Mouse (Mus musculus): ENCODE measurements around the gene Usp37.
"Not testable (repeated sequence)": the region's sequence is repeated elsewhere in the genome, so short reads cannot be mapped to it uniquely, and the experiment has no call there.

Usp37 gene

DNA sequence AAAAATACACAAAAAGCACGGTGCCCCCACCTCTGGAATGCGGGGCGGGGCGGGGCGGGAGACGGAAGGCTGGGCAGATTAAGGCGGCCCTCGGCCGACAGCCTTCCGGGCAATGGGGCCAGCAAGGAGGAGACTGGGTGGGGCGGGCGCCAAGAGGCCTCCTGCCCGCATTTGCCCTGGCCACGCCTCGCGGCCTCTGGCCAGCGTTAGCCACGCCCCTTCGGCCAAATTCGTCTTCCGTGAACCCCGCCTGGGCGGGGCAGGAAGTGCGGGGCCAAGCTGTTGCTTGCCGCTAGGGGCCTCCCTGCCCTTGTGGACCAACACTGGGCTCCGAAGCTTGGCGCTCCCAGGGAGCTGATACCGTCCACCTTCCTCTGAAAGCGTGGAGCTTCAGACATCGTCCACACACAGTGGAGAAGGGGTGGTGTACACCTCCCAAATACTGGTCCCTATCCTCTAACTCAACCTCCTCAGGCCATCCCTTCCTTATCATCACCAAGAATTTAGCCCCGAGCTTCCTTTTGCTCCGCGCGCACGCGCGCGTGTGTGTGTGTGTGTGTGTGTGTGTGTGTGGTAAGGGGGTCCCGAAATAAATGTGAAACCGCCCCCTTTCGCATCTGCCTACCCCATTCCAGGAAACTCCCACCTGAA lies 146.7 kb downstream of the Usp37 start:
- DNase-seq (ENCODE audit: low read depth, low spot score): peak; percentile 97

DNA sequence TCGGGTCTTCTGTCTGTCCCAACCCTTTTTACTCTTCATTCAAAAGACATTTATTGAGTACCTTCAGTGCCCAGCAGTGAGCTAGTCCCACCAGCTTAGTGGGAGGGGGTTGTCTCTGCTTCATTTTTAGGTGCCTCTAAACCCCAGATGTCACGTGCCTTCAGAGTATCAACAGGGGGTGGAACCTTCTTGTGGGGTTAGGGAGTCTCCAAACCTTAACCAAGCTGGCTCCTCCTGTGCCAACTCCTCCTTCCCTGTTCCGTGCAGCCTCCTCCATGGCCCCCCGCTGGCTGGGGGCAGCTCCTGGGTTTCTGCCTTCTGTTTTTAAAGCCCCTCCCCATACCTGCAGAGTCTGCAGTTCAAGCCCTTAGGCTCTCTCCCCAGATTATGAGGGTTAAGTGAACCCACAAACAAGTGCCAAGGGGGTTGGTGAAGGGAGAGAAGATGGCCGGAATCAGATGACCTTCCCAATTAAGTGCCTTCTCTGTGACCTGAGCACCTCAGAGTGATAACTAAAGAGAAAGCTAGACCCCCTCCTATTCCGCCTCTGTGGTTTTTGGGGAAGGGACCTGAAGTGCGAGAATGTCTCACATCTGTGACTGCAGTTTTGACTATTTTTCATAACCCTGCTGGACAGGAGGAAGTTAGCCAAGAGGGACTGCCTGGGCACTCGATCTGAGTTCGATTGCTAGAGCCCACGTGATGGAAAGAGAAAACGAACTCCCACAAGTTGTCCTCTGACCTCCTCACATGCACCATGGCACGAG lies 147.4 kb downstream of the Usp37 start:
- DNase-seq (ENCODE audit: low read depth, low spot score): not testable (repeated sequence)

GRCm38 (mm10) chr1:74395290-74395689 lies 148.8 kb downstream of the Usp37 start:
- DNase-seq (ENCODE audit: low read depth, low spot score): no peak

GRCm38 (mm10) chr1:74394858-74395257 lies 149.2 kb downstream of the Usp37 start:
- no peak for DNase-seq (ENCODE audit: low read depth, low spot score)

DNA sequence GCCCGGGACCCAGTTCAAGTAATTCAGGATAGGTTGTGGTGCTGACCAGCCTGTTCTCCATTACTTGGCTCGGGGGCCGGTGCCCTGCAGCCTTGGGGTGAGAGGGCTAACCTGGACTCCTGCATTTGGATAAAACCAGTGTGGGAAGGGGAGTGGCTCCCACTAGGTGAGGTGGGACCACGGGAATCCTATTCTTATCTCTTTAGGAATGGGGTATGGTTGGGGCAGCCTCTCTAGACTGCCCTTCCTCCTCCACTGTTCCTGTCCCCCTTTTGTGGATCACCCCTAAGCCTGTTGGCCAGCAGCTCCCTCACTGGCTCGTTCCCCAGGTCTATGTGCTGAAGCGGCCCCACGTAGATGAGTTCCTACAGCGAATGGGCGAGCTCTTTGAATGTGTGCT lies 149.8 kb downstream of the Usp37 start:
- no peak for DNase-seq (ENCODE audit: low read depth, low spot score)

DNA sequence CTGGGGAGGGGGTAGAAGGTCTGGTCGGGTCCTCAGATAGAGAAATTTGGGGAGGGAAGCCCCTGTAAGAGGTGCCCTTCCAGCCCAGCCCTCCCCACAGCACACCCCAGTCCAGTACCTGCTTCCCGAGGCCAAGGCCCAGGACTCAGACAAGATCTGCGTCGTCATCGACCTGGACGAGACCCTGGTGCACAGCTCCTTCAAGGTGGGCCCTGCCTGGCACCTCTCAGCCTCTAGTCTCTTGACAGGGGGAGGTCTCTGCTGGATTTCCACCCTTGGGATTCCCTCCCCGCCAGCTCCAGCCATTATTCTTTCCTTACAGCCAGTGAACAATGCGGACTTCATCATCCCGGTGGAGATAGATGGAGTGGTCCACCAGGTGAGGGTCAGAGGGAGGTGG lies 150.4 kb downstream of the Usp37 start:
- DNase-seq (ENCODE audit: low read depth, low spot score): no peak

GRCm38 (mm10) chr1:74393010-74393409 lies 151.1 kb downstream of the Usp37 start:
- DNase-seq (ENCODE audit: low read depth, low spot score): no peak

DNA sequence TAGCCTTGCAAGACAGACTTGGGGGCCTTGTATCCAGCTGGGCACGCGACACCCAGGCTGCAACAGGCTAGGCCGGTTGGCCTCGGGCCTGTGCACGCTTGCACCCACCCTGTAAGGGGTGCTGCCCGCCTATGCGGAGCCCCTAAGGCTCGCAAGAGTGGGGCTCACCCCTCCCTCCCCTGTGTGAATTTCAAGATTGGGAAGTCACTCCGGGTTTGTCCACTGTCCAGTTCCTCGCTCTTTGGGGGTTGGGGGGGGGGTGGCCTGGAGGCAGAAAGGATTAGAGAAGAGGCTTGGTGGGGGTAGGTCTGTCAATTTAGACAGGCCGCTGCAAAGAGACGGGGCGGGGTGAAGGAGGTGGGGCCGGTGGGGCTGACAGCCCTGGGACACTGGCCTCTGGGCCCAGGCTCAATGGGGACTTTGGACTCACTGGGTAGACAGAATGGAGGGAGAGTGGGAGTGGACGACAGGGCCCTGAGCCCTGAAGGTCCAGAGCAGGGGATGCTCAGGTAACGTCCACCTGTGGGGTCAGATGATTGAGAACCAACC lies 151.6 kb downstream of the Usp37 start:
- DNase-seq (ENCODE audit: low read depth, low spot score): no peak

GRCm38 (mm10) chr1:74391844-74392441 lies 152.1 kb downstream of the Usp37 start:
- peak; percentile 42 for DNase-seq (ENCODE audit: low read depth, low spot score)

DNA sequence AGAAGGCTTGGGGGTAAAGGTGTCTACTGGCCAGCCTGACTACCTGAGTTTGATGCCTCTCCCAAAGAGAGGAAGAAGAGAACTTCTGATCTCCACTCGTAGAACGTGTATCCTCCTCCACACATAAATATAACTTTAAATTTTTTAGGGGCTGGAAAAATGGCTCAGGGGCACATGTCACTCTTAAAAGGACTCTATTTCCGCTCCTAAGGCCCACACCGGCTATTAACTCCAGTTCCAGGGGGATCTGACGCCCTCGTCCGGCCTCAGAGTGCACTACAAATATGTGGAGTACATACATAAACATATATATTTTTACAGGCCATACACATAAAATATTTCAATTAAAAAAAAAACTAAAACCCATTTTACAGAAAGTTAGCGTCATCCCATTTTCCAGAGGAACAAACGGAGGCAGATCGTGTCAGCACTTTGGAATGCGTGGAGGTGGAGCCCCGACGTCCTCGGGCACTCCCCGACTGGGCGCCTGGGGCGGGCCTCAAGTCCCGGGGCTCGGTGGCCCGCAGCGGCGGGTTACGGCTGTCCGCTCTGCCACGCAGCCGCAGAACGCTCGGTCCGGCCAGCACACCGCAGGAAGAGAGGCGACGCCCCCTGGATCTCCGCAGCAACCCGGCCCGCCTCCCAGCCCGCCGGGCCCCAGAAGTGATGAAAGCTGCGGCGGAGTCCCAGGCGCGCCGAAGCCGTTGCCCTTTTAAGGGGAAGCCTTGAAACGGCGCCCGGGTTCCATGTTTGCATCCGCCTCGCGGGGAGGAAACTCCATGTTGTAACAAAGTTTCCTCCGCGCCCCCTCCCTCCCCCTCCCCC lies 152.9 kb downstream of the Usp37 start, which contains the start of gene Ctdsp1:
Ctdsp1 (plus strand) TSS at position 586 of the 825 bp plus-strand sequence.
- DNase-seq (ENCODE audit: low read depth, low spot score): peak; percentile 97

DNA sequence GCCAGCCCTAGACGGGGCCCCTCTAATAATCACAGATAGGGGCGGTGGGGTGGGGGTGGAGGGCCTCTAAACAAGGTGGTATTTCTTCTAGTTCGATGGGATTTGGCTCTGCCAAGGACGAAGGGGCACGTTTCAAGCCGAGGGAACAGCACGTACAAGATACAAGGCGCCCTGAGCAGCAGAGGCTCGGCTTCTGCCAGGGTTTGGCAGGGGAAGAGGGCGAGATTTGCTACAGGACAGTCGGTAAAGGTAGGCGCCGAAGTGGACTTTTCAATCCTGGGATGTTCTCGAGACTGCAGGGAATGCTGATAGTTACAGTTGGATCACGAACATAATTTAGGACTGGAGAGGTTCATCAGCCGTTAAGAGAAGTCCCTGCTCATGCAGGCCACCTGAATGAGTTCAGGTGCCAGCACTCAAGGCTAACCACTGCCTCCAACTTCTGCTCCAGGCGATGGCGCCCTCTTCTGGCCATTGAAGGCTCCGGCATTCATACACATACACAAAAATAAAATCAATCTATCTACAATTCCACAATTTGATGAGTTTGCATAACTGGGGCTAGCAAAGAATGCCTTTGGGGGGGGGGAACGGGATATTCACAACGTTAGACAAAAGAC lies 153.7 kb downstream of the Usp37 start:
- DNase-seq (ENCODE audit: low read depth, low spot score): peak; percentile 65

DNA sequence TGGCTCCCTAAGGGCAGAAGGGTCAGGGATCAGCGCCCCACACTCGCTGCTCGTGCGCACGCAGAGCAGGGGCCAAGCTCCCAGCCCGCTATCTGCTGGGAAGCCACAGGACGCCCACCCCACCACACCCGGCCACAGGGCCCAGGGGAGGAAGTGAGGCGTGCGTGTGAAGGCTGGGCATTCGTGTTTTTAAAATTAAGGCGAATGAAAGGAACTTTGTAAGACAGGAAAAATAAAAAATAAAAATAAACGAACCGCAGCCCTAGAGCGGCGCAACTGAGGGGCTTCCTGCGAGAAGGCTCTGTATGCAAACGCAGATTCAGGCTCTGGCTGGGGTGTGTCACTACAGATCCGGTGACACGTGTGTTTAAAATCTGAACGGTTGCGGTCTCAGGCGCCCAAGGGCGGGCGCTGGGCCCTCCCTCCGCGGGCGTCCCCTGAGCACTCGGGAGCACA lies 154.2 kb downstream of the Usp37 start:
- DNase-seq (ENCODE audit: low read depth, low spot score): no peak

DNA sequence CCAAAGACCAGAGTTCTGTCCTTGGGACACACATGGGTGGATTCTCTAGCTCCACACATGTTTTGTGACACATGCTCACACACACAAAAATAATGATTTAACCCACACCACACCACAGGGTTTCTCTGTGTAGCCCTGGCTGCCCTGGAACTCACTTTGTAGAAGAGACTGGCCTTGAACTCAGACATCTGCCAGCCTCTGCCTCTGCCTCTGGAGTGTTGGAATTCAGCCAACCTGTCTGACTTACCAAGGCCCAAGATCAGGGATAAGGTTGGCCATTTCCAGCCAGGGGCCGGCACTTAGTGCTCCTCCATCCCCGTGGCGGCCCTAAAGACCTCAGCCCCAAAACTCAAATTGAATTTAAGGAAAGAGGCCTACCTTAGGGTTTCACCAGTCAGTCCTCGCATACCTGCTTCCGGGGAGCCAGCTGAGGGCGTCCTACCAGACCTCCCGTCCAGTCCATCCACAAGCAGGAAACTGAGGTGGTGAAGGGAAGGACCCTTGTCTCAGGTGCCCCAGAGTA lies 155.6 kb downstream of the Usp37 start:
- DNase-seq (ENCODE audit: low read depth, low spot score): no peak

GRCm38 (mm10) chr1:74387386-74387988 lies 156.6 kb downstream of the Usp37 start:
- DNase-seq (ENCODE audit: low read depth, low spot score): no peak

DNA sequence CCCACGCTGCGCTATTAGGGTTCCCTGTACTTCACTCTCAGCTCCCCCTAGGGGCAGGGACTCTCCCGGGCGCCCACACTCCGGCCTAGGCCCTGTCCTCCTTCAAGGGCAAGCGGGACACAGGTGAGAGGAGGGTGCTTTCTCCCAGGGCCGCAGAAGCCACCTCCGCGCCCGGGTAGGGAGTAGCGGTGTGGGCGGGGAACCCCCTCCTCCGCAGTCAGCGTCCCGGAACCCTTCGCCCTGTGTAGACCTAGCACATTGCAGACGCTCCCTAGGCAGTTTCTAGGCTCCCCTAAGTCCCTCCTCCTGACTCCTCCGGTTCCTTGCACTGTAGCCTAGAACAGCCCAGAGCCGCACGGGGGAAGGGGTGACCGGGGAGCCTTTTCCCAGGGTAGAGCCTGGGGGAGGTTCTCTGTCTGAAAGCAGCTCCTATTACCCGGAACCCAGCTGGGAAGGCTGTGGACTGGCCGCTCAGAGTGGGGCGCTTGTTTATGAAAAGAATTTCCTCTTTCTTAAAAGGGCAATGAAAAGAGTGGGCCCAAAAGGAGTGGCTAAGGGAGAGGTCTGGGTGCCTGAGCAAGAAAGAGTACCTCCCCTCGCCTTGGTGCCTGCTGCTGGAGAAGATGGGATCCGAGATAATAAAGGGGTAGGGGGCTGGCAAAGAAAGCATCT lies 157.2 kb downstream of the Usp37 start:
- peak; percentile 99 for DNase-seq (ENCODE audit: low read depth, low spot score)

DNA sequence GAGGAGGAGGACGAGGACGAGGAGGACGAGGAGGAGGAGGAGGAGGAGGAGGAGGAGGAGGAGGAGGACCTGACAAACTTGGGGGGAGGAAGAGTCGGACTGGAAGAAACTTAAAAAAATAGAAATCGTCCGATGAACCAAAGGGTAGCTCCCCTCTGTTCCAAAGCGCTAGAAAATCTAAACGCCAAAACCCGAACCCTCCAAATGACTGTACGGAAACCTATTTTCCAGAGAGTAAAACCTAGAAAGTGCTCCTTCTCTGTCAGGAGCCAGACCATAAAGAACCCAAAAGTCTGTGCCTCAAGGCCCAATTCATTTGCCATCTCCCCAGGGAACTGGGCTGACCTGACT lies 157.7 kb downstream of the Usp37 start:
- no peak for DNase-seq (ENCODE audit: low read depth, low spot score)

- DNase-seq (ENCODE audit: low read depth, low spot score): no peak
Measured at GRCm38 (mm10) chr1:74385531-74385930, 158.6 kb downstream of the Usp37 start.

Data from brain, adult 2 months (tissue).